Mouse (Mus musculus) limb, embryonic 12.5 days (tissue): Measurements from ENCODE around the gene Cyp2d22. TPM values are rescaled to one million over a fixed set of nuclear protein-coding genes. Genes with fewer than 3 reads are reported as not detected.
"Not testable (repeated sequence)": the region's sequence is repeated elsewhere in the genome, so short reads cannot be mapped to it uniquely, and the experiment has no call there.

Experiments
- ATAC-seq: fragments of 200-750 bp; cut with Nextera tagmentation; 2 replicates; pipeline ENCODE4 v1.8.0; 2017; ENCODE audit warnings: low read depth, moderate TSS enrichment; ENCODE audit not compliant: insufficient number of reproducible peaks, insufficient read depth, low FRiP score, low TSS enrichment
- H3K27ac ChIP-seq: fragments of 300-500 bp; sonication (generic); 2 replicates; pipeline ENCODE4 v1.5.1; 2016; ENCODE audit warnings: mild to moderate bottlenecking, moderate library complexity
- H3K27me3 ChIP-seq: fragments of 300-500 bp; sonication (generic); 2 replicates; pipeline ENCODE4 v1.6.1; 2016; ENCODE audit warnings: mild to moderate bottlenecking, moderate library complexity
- H3K36me3 ChIP-seq: fragments of 300-500 bp; sonication (generic); 2 replicates; pipeline ENCODE4 v1.6.1; 2016; ENCODE audit warnings: mild to moderate bottlenecking, moderate library complexity
- H3K4me1 ChIP-seq: fragments of 300-500 bp; sonication (generic); replicated peaks from 2 replicates; pipeline ENCODE4 v1.6.1; 2016
- H3K4me2 ChIP-seq: fragments of 300-500 bp; sonication (generic); 2 replicates; pipeline ENCODE4 v1.6.1; 2016; ENCODE audit warnings: mild to moderate bottlenecking, moderate library complexity
- H3K4me3 ChIP-seq: fragments of 300-500 bp; sonication (generic); replicated peaks from 2 replicates; pipeline ENCODE4 v1.5.1; 2016; ENCODE audit warnings: mild to moderate bottlenecking
- H3K9ac ChIP-seq: fragments of 300-500 bp; sonication (generic); replicated peaks from 2 replicates; pipeline ENCODE4 v1.6.1; 2016; ENCODE audit warnings: mild to moderate bottlenecking, moderate library complexity
- H3K9me3 ChIP-seq: fragments of 300-500 bp; sonication (generic); 2 replicates; pipeline ENCODE4 v1.6.1; 2016; ENCODE audit warnings: mild to moderate bottlenecking, moderate library complexity
- WGBS: fragments of 180-500 bp; shearing (Covaris S2); methylation state at CpG from one replicate; pipeline ENCODE4 v1.1.7; 2016; 5-methylcytosine and 5-hydroxymethylcytosine counted together
- polyA plus RNA-seq: library from polyadenylated mRNA; unstranded; fragments of >200 nt; fragmentation: Nextera tagmentation; extraction: Ambion mirVana; gene quantifications from 2 replicates; pipeline ENCODE4 v1.2.1, GENCODE M21; 2016

Cyp2d22 gene
- polyA plus RNA-seq, 1 experiment from 2014 or later: 3.3 TPM

DNA sequence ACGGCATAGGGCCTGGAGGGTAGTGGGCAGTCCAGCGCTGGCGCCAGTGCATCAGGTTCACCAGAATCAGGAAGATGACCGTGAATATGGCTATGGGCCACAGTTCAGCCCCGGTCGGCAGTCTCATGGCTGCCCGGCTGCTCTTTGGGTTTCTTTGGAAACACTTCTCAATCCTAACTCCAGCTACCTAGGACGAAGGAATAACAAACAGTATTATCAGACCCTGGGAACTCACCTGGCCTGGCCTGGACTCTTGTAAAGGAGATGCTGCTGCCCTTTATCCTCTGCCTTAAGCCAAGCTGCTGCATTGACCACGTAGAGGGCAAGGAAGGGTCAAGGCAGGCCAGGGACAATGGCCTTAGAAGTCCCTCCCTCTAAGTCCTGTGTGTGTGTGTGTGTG lies 4.2 kb downstream of the Cyp2d22 start:
- H3K4me3 ChIP-seq: no peak overlapping the region
- no peaks in the 10 kb centered on the region for H3K36me3 ChIP-seq
- H3K27ac ChIP-seq: no peak overlapping the region

DNA sequence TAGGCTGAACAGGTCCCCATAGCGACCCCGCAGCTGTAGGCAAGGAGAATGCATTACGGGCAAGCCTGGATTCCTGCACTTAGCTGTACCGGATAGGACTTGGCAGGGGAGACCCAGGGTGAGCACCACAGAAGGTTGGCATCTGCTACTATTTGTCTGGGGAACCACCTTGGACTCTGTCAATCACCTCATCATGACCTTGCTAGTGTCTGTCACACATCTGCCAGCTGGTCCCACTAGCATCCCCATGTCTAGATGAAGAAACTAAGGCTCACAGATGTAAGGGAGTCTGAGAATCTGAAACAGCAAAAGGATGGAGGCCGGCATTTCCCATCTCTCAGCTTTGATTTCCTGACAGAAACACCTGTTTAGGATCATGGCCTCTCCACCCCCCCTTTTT lies 5.6 kb downstream of the Cyp2d22 start:
- WGBS: 86% methylated on average over 5 of the region's 5 CpGs
- no peak overlapping the region for H3K9ac ChIP-seq
- H3K9me3 ChIP-seq: no peaks in the 10 kb centered on the region
- H3K36me3 ChIP-seq: no peaks in the 10 kb centered on the region
- no peak overlapping the region for H3K27ac ChIP-seq
- no peak for ATAC-seq
- H3K4me3 ChIP-seq: no peak overlapping the region
- no peak overlapping the region for H3K4me2 ChIP-seq
- H3K4me1 ChIP-seq: peaks cover 5% of the 10 kb centered on the region
- no peaks in the 10 kb centered on the region; the same call in 1 of the 2 replicates for H3K27me3 ChIP-seq

More for the DNA sequence above, 4.2 kb downstream of the Cyp2d22 start:
- no peak for ATAC-seq
- Histone ChIP-seq H3K27me3 (no peaks in the 10 kb centered on the region; the same call in 1 of the 2 replicates), H3K4me2 (no peak overlapping the region), H3K9me3 (no peaks in the 10 kb centered on the region), H3K9ac (no peak overlapping the region), H3K4me1 (peaks cover 15% of the 10 kb centered on the region)
- WGBS: 89% methylated on average over 9 of the region's 9 CpGs

DNA sequence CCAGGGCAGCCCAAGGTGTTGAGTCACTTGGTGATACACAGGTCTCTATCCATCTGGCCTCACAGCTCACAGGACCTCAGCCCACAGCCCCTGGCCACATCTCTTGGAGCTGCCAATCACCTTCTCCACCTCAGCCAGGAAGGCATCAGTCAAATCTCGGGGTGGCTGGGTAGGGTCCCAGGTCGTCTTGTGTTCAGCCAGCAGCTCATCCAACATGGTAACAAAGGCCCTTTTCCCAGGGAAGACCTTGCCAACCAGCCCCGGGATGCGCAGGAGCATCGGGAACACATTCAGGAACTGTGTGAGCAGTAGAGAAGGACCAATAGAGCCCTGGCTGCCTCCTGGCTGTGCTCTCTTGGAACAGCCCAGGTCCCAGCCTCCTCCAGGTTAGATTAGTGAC lies 7.1 kb downstream of the Cyp2d22 start:
- WGBS: 89% methylated on average over 5 of the region's 5 CpGs
- Histone ChIP-seq H3K9me3 (no peaks in the 10 kb centered on the region), H3K27ac (no peak overlapping the region), H3K36me3 (no peaks in the 10 kb centered on the region), H3K4me3 (no peak overlapping the region), H3K4me1 (0 out of 2 replicates have a peak, but pooled peaks cover 4% of the 10 kb centered on the region), H3K9ac (no peak overlapping the region), H3K27me3 (no peaks in the 10 kb centered on the region), H3K4me2 (no peak overlapping the region)
- no peak for ATAC-seq

DNA sequence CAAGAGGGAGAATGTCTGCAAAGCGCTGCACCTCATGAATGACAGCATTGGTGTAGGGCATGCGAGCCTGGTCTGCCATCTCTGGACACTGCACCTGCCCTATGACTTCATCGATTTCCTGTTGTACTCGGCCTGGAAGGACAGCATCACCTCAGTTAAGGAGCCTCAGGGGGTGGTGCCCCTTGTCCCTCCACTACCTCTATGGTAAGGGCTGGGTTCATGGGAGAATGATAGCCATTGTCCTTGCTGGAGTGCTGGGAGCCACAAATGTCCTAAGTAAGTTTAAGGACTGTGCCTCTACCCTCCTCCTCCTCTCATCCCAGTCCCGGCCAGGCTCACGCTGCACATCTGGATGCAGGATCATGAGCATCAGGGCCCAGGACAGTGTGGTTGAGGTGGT lies 7.6 kb downstream of the Cyp2d22 start:
- 88% methylated on average over 6 of the region's 6 CpGs for WGBS
- Histone ChIP-seq H3K9me3 (no peaks in the 10 kb centered on the region), H3K4me1 (0 out of 2 replicates have a peak, but pooled peaks cover 4% of the 10 kb centered on the region), H3K36me3 (no peaks in the 10 kb centered on the region), H3K27ac (no peak overlapping the region), H3K9ac (no peak overlapping the region), H3K27me3 (no peaks in the 10 kb centered on the region), H3K4me3 (no peak overlapping the region), H3K4me2 (no peak overlapping the region)
- ATAC-seq: no peak

DNA sequence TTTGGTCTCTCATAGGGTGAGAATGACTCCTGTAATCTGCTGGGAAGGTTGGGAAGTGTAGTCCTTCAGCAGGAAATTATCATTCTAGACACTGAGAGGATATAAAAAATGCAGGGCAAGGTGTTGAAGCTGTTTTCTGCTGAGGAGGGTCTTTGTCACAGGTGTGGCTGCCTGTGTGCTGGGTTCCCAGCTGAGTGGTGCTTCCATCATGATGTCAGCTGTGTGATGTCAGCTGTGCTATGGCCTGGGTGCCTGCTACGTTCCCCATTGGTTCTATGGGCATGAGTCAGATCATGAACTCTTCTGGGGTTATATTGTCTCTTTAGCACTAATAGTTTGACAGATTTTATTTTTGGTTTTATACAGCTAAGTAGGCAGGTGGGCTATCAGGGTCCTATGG lies 11.2 kb downstream of the Cyp2d22 start:
- H3K4me2 ChIP-seq: no peak overlapping the region
- no peak overlapping the region for H3K4me3 ChIP-seq
- no peaks in the 10 kb centered on the region for H3K36me3 ChIP-seq
- no peaks in the 10 kb centered on the region for H3K27me3 ChIP-seq
- no peak for ATAC-seq
- 96% methylated on average over 1 of the region's 1 CpGs for WGBS
- no peak overlapping the region for H3K9ac ChIP-seq
- no peaks in the 10 kb centered on the region for H3K4me1 ChIP-seq
- H3K27ac ChIP-seq: no peak overlapping the region
- no peaks in the 10 kb centered on the region for H3K9me3 ChIP-seq

DNA sequence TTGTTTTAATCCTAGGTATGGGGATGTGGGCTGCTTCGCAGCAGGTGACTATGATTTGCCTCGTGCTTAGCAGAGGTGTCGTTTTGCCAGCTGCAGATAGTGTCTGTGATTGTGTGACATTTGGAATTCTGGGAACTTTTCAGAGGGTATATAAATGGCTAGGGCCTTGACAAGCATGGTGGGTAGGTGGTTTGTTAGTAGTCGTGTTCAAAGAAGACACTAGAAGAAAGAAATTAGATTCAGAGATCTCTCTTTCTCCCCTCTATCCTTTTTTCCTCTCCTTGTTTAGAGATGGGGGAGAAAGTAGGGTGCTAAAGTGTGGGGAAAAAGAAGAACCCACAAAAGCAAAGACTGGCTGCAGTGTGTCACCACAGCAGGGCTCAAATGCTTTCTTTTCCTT lies 11.9 kb downstream of the Cyp2d22 start:
- Histone ChIP-seq H3K4me3 (no peak overlapping the region), H3K27me3 (no peaks in the 10 kb centered on the region), H3K4me2 (no peak overlapping the region), H3K9ac (no peak overlapping the region), H3K36me3 (no peaks in the 10 kb centered on the region), H3K4me1 (no peaks in the 10 kb centered on the region), H3K9me3 (no peaks in the 10 kb centered on the region), H3K27ac (no peak overlapping the region)
- ATAC-seq: no peak
- WGBS: 88% methylated on average over 4 of the region's 4 CpGs

DNA sequence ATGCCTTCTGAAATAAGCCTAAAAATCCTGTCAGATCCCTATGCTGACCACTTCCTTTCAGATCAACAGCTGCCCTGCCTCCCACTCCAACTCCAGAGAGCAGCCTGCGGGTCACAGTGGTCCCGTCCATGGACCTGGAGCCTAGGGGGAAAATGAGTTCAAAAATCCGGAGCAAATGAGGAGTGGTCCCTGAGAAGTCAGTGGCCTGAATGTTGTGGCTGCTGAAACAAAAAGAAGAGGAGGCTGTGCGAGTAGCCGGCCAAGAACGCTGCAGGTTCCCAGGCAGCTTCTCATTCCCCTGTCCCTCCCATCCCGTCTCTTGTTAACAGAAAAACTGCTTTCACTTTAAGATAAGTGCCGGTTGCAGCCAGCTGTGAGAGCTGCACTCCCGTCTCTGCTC lies 15.5 kb downstream of the Cyp2d22 start:
- H3K9ac ChIP-seq, H3K4me3 ChIP-seq, H3K27ac ChIP-seq, H3K9me3 ChIP-seq, ATAC-seq, H3K4me2 ChIP-seq, H3K36me3 ChIP-seq, H3K27me3 ChIP-seq, H3K4me1 ChIP-seq: not testable (repeated sequence)
- WGBS: 19% methylated on average over 6 of the region's 9 CpGs

DNA sequence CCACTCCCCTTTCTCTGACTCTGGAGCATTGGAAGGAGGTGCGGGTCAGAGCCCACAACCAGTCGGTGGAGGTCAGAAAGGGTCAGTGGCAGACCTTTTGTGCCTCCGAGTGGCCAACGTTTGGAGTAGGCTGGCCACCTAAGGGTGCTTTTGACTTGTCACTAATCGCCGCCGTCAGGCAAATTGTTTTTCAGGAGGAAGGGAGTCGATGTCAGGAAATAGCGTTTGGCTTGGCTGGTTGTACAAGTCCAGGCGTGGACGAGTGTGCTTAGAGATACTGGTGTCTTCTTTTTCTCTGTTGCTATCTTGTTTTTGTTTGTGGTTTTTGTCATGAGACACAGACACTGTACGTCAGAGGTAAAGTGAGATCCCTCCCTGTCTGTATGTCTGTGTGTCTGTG lies 16.3 kb downstream of the Cyp2d22 start:
- 88% methylated on average over 10 of the region's 12 CpGs for WGBS
- not testable (repeated sequence) for H3K36me3 ChIP-seq, H3K4me2 ChIP-seq, H3K9ac ChIP-seq, H3K4me1 ChIP-seq, H3K27ac ChIP-seq, H3K9me3 ChIP-seq, H3K4me3 ChIP-seq, ATAC-seq, H3K27me3 ChIP-seq

DNA sequence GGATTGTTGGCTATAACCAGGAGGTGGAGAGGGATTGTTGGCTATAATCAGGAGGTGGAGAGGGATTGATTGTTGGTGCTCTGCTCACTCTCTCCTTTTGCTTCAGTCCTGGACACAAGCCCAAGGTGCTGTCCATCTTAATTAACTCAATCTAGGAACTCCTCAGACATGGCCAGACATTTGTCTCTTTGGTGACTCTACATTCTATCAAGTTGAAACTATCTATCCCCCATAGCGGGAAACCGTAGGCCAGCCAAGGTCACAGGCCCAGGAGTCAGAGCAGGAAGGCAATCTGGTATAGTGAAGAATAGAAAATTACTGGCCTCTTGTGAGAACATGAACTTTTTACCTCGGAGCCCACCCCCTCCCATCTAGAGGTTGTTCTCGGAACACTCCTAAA lies 17.8 kb downstream of the Cyp2d22 start:
- no peak overlapping the region for H3K9ac ChIP-seq
- WGBS: 85% methylated on average over 4 of the region's 4 CpGs
- no peaks in the 10 kb centered on the region for H3K9me3 ChIP-seq
- H3K27me3 ChIP-seq: no peaks in the 10 kb centered on the region
- no peak overlapping the region for H3K4me3 ChIP-seq
- no peak overlapping the region for H3K27ac ChIP-seq
- no peaks in the 10 kb centered on the region for H3K36me3 ChIP-seq
- H3K4me2 ChIP-seq: no peak overlapping the region
- H3K4me1 ChIP-seq: peaks cover 10% of the 10 kb centered on the region; the same call in 1 of the 2 replicates
- no peak for ATAC-seq

DNA sequence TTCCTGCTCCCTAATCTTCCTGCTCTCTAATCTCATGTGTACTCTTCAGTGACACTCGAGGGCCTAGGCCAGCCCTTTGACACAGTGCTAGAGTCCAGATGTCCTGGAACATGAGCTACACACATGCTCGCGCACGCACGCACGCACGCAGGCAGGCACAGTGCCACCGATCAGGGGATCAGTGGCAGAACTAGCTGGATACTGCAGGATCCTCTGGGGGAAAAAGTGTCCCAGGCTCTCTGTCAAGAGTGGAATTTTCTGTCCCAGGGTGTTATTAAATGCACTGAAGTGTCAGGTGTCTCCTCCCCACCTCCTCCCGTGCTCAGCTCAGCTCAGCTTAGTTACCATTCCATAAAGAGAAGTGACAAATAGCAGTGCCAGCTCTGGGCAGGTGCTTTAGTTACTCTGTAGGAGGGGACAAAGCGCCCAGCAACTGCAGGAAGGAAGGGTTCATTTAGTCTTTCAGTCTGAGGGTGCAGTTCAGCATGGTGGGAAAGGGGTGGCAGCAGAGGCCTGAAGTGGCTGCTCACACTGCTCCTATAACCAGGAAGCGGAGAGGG lies 18.5 kb downstream of the Cyp2d22 start:
- H3K36me3 ChIP-seq: no peaks in the 10 kb centered on the region
- H3K4me1 ChIP-seq: peaks cover 10% of the 10 kb centered on the region; the same call in 1 of the 2 replicates
- ATAC-seq: no peak
- H3K27ac ChIP-seq: no peak overlapping the region
- H3K9ac ChIP-seq: no peak overlapping the region
- H3K4me3 ChIP-seq: no peak overlapping the region
- H3K4me2 ChIP-seq: no peak overlapping the region
- H3K27me3 ChIP-seq: no peaks in the 10 kb centered on the region
- WGBS: 69% methylated on average over 11 of the region's 11 CpGs
- no peaks in the 10 kb centered on the region for H3K9me3 ChIP-seq

DNA sequence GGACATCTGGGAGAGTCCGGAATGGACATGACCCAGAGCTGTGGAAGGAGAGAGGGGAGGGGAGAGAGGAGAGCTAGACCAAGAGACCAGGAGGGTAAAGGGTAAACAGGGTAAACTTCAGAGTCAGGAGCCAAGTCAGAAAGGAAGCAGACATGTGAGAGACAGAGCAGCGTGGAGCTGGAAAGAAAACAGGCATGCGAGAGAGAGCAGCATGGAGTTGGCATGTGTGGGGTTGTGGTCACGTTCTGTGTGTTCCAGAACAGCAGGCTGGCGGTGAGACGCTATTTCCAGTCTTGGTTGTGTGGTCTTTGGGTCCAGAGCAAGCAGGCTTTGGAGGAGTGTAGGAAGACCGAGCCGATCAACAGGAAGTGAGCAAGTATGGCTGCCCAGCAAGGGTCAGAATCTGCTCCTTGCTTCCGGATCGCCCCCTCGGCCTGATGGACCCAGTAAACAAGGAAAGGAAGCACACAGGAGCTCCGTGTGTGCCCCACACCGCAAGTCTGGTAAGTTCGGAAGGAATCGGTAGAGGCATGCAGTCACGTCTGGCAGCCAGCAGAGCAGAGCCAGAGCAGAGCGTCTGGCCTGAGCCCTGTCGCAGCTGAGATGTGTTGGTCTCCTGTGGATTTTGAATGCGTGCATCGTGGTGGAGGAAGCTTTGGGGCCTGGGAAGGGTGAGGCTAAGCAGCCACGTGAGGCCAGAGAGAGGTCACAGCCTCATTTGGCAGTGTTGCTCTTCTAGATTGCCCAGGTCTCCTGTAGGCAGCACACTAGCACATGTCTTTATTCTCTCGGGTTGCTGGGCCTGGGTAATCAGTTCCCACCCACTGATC lies 21.4 kb downstream of the Cyp2d22 start:
- H3K9ac ChIP-seq: peak overlapping the region; percentile 37; the same call in 1 of the 2 replicates
- WGBS: 65% methylated on average over 22 of the region's 22 CpGs
- peak overlapping the region; percentile 41; the same call in 1 of the 2 replicates for H3K27ac ChIP-seq

More for the DNA sequence above, 21.4 kb downstream of the Cyp2d22 start:
- H3K4me1 ChIP-seq: peaks cover 12% of the 10 kb centered on the region; the same call in 1 of the 2 replicates
- H3K27me3 ChIP-seq: no peaks in the 10 kb centered on the region
- H3K4me2 ChIP-seq: no peak overlapping the region
- H3K4me3 ChIP-seq: no peak overlapping the region
- H3K36me3 ChIP-seq: no peaks in the 10 kb centered on the region
- ATAC-seq: no peak
- no peaks in the 10 kb centered on the region for H3K9me3 ChIP-seq
